Mouse (Mus musculus): Measurements from ENCODE around the gene 1600002K03Rik. TPM values are rescaled to one million over a fixed set of nuclear protein-coding genes. Genes with fewer than 3 reads are reported as not detected.

Gene 1600002K03Rik
- 8.6 and 9.5 TPM in 2 replicates for total RNA-seq (2021)
- long read RNA-seq, experiment 1, transcript 1600002K03Rik-201 (3 exons, 678 nt), result major isoform, 6 of 7 reads
- long read RNA-seq, experiment 1, partial matches to known transcripts, result 0 of 7 reads
- long read RNA-seq, experiment 1, other reads (novel, unspliced or antisense), result 1 of 7 reads
- long read RNA-seq, experiment 2, transcript 1600002K03Rik-201 (3 exons, 678 nt), result major isoform, 9 of 9 reads
- long read RNA-seq, experiment 2, partial matches to known transcripts, result 0 of 9 reads
- long read RNA-seq, experiment 2, other reads (novel, unspliced or antisense), result 0 of 9 reads

DNA sequence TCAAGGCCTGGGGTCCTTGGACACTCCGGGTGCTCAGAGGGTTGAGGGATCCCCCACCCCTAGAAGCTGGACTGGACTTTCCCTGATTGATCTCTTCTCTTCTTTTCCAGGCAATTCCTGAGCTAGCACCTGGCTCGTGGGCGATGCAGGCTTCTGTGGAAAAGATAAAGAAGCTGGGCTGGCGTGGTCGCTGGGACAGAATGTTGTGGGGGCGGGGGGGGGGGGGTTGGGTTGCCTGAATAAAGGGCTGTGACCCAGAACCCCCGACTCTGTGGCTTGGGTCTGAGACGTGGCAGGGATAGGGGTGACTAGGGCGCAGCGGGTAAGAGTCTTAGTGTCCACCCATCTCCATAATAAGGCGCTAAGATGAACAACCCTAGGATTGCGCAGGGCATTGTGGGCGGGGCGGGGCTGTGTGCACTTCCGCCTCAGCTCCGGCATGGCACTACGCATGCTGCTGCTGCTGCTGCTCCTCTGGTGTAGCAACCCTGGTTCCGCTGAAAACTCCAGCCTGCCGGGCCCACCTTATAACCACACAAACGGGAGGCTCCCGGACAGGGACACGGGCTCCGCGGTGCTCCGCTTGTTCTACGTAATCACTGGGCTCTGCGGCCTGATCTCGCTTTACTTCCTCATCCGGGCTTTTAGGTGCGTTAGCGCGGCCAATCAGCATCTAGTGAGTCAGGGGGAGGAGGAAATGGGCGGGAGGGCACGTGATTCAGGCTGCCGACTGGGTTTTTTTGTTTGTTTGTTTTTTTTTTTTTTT is at the start of gene 1600002K03Rik:
TSS of gene 1600002K03Rik (plus strand) at position 418 of the 766 bp plus-strand sequence.
- DNase-seq, result peak; percentile 93

DNA sequence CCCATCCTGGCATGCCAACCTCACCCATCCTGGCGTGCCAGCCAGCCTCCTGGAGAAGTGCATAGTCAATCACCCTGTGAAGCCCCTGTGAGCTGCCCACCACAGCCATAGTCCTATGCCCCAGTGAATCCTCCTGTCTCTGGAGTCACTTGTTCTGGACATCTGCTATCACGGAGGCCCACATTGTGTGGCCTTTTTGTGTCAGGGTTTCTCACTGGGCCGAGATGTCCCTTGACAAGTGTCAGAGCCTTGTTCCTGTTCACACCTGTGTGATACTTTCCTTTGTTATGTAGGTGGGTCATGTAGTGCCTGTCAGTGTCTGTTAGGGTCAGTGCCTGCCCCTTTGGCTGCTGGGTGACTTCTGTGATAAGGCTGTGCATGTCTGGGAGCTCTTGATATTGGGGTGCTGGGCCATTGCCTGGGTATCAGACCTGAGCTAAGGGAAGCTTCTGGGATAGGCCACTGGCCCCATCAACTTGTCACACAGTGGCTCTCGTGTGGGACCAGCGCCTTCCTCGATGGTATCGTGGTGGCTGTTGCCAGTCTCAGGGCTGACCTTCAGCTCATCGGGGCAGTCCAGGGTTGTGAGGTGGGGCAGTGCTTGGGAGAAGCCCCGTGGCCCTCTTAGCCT is 48.7 kb upstream of the 1600002K03Rik start:
- no peak for DNase-seq

- no peak for DNase-seq
Observed at GRCm38 (mm10) chr10:80127920-80128319, 44.8 kb upstream of the 1600002K03Rik start.

- no peak for DNase-seq
Observed at GRCm38 (mm10) chr10:80129846-80130245, 42.9 kb upstream of the 1600002K03Rik start.

- DNase-seq, result no peak
Observed at GRCm38 (mm10) chr10:80130403-80131031, 42.2 kb upstream of the 1600002K03Rik start.

DNA sequence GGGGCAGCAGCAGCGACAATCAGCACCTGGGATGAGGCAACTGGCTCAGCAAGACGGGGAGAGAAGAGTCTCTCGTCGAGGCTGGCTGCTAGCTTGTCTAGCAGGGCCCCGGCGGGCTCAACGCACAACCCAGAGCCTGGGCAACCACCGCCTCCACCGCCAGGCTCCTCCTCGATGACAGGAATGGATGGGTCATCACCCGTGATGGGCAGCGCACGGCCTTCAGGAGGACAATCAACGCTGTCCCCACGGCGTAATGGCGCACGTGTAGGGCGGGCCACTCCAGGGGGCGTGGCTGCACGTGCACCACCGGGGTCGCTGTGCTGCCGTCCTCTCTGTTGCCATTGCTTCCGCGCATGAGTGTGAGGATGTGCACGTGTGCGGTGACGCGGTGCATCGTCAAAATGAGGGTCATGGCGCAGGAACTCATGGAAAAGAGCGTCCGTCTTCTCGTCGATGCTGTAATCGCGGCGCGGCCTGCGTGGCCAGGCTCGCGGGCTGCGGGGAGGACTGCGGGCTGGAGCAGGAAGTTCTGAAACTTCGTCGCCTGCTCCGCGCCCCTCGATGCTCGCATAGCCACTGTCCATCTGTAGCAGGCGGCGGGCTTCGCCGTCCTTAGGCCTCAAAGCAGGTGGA is 41.3 kb upstream of the 1600002K03Rik start:
- DNase-seq, result peak; percentile 87

- no peak for DNase-seq
Observed at GRCm38 (mm10) chr10:80131952-80132350, 40.8 kb upstream of the 1600002K03Rik start.

DNA sequence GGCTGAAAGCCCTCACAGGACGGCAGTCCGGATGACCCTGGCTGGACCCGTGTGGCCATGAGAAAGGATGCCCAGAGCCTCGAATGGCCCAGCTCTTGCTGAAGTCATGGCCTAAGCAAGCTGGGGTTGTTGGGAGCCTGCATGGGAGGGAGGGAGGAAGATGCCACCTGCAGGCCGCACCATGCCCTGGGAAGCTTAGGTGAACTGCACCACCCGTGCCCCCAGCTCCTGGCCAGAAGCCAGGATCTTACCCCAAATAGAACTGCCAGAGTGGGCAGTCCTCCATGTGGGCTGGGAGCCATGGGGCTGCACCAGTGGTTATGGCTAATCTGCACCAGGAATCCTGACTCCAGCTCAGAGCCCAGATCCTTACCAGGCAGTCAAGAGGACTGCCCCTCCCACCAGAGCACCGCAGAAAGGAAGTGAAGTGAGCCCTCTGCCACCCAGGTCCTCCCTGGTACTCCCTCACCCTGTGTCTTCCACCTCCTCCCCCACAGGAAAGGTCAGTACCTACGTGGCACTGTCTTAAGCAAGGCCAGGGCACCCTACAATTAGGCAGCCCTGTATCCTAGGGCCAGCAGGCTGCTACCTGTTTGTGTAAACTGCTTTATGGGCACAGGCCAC is 39.4 kb upstream of the 1600002K03Rik start:
- peak; percentile 55 for DNase-seq

GRCm38 (mm10) chr10:80134421-80134820 is 38.3 kb upstream of the 1600002K03Rik start:
- peak; percentile 72 for DNase-seq

DNA sequence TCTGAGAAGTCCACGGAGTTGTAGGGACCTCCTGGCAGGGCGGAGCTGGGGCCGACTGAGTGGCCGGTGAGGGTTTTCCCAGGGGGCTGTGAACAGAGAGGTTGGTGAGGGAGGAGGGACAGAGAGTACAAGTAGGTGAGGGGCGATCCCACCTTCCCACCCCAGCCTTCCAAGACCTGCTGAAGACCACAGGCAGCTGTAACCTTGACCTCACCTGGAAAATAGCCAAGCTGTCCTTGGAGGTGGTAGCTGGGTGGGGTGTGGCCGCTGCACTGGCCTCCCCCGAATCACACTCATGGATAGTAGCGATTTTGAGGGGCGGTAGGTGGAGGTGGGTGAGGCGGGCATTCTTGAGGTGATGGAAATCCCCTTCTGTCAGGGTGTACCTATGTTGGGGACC is 37.6 kb upstream of the 1600002K03Rik start:
- no peak for DNase-seq

DNA sequence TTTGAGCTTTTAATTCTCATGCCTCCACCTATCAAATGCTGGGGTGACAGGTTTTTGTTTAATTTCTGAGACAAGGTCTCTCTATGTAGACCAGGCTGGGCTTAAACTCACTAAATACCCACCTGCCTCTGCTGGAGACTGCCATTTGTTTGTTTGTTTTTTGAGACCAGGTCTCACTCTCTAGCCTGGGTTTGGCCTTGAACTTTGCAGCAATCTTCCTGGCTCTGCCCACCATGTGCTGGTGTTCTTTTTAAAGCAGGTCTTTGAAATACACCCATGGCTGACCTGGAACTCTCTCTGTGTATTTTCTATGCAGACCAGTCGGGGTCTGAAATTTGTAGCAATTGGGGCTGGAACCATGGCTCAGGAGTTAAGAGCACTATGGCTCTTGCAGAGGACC is 37.1 kb upstream of the 1600002K03Rik start:
- no peak for DNase-seq

DNA sequence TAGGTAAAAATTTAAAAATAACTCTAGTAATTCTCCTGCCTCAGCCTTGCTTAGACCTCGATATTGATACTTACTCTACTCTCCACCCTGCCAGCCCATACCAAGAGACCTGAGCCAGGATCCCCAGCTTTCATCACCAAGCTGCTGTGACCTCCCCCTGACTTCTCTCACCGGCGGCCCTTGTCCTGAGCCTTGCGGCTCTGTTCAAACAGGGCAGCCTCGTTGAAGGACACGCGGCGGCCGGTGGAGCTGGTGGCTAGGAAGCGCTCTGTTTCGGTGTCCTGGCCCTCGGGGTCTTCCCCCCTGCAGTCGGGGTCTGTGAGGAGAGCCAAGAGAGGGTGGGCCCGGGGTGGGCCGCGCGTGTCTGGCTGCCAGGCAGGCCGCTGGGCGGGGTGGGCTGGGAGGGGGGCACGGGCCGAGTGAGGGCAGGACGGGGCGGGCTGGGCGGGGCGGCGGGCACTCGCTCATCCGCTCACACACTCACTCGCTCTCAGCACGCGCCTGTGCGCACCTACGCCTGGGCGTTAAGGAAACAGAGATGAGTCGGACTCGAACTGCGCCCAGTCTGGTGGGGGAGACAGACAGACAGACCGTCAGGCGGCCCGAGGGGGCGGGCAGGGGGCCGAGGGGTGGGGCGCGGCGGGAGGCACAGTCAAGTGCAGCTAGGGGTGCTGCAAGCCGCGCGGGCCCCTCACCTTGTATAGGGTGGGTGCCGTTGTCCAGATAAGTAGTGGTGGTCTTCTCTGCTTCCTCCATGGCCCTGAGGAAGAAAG is 36.4 kb upstream of the 1600002K03Rik start:
- DNase-seq, result peak; percentile 48

DNA sequence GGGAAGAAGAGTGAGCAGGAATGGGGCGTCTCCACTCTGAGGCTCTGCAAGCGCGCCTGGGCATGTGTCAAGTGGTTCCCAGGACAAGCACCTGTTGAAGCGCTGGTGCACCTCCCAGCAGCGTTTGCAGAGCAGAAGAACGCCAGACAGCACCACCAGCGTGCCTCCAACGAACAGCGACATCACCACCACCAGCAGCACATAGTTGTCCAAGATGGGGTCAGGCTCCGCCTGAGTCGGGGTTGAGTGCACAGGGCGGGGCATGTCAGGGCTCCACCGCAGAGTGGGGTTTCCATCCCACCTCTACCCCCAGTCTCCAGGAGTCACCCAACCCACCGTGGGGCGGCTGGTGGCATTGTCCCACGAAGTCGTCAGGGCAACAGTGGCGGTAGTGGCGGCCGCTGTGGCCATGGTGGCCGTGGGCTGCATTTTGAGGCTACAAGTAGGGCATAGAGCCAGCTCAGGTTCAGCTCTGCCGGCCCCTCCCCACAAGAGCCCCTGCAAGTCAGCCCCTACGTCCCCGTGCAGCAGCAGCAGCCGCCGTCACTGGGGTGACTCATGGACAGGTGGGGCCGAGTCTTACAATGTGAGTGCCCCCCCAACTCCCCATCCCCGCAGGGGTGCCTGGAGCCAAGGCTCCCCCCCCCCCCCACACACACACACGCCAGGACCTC is 35.7 kb upstream of the 1600002K03Rik start:
- DNase-seq, result peak; percentile 71

DNA sequence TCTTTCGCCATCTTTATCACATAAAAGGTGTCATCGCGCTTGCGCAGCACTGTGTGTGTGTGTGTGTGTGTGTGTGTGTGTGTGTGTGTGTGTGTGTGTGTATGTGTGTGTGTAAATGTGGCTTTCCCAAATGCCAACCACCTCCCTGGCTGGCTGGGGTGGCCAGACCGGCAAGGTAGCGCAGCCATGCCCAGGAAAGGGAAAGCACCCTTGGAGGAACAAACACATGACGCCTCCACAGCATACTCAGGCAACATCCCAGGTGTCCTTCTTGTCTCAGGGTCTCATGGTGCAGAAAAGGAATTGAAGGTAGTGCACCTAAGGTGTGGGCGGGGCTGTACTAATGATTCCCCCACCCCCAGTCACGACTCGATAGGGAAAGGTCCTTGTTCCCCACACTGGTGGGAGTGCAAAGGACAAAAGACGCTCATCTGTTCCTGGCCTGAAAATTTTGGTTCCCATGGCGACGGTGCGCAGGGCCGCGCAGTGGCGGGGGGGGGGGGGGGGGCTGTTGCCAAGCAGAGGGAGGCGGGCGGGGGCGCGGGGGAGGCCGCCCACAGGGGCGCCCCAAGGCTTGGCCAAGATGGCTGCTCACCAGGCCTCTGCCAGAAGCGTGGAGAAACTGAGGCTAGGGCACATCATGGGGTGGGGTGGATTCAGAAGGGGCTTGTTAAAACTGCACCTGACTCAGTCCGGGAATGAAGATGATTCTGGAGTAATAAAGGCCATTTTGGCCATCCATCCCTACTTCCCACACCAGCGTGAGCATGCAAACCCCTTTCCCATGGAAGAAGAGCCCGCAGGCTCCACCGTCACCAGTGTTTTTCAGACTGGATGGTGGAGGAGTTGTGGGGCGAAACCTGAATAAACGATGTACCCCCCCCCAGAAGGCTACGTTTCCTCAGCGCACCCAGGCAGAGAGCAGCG is 34.9 kb upstream of the 1600002K03Rik start:
- DNase-seq, result peak; percentile 56

- peak; percentile 82 for DNase-seq
Observed at GRCm38 (mm10) chr10:80138553-80139438, 33.9 kb upstream of the 1600002K03Rik start, which contains the start of gene Atp5d. Gene Atp5d (plus strand): TSS chr10:80138632.

- DNase-seq, result no peak
Observed at GRCm38 (mm10) chr10:80139439-80139775, 33.3 kb upstream of the 1600002K03Rik start.

DNA sequence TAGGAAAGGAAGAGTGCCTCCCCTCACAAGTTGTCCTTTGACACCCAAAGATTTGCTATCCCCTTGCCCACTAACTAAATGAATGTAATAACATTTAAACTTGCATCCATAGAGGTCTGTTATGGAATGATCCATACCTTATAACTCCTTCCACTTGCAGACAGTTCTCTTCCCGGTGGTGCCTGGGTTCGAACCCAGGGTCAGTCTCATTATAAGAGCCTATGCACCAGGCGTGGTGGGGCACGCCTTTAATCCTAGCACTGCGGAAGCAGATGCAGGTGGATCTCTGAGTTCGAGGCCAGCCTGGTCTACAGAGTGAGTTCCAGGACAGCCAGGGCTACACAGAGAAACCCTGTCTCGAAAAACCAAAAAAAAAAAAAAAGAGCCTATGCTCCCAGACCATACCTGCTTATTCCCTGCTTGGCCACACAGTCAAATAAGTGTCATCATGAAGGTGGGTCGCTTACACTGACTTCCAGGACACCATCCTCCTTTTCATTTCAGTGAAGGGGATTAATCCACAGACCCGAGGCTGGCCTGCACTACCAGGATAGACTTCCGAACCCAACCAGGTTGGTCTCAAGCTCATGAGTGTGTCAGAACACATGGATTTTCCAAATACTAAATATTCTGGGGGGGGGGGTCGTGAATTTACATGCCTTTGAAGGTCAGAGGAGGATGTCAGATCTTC is 32.6 kb upstream of the 1600002K03Rik start:
- no peak for DNase-seq

Data from adrenal gland, postnatal 14 days (tissue).